Mouse (Mus musculus) heart, adult 2 months (tissue): ENCODE measurements around the gene Dnaaf3. TPM values are rescaled to one million over a fixed set of nuclear protein-coding genes. Genes with fewer than 3 reads are reported as not detected.
A peak's percentile ranks its signal among the peaks of the same experiment; 100 is the strongest.
"Not testable (repeated sequence)": the region's sequence is repeated elsewhere in the genome, so short reads cannot be mapped to it uniquely, and the experiment has no call there.

Source experiments
- DNase-seq, 2 experiments: peaks; one replicate each; pipeline ENCODE4 v3.0.0; 2021
- H3K27ac ChIP-seq: fragments of 200-600 bp; 2 replicates; pipeline ENCODE4 v1.8.1; 2022
- H3K27me3 ChIP-seq: fragments of 200-500 bp; 2 replicates; pipeline ENCODE4 v1.6.1; 2012; ENCODE audit warnings: mild to moderate bottlenecking, low read length, inconsistent platforms, mixed read lengths; ENCODE audit not compliant: control insufficient read depth, insufficient read depth
- H3K36me3 ChIP-seq: fragments of 200-500 bp; 2 replicates; pipeline ENCODE4 v1.6.1; 2012; ENCODE audit warnings: low read length, inconsistent platforms; ENCODE audit not compliant: control insufficient read depth, insufficient read depth
- H3K4me1 ChIP-seq: fragments of 200-500 bp; 2 replicates; pipeline ENCODE4 v1.6.1; 2011; ENCODE audit warnings: low read length; ENCODE audit not compliant: control insufficient read depth, insufficient read depth
- H3K4me3 ChIP-seq: fragments of 200-600 bp; 2 replicates; pipeline ENCODE4 v1.8.1; 2022
- H3K79me2 ChIP-seq: fragments of 200-500 bp; replicated peaks from 2 replicates; pipeline ENCODE4 v1.6.1; 2012; ENCODE audit warnings: mild to moderate bottlenecking, inconsistent platforms, low read length, moderate library complexity, mixed read lengths; ENCODE audit not compliant: control insufficient read depth, insufficient read depth
- H3K9ac ChIP-seq: fragments of 200-500 bp; 2 replicates; pipeline ENCODE4 v1.6.1; 2012; ENCODE audit warnings: low read depth, mild to moderate bottlenecking, control low read depth, inconsistent platforms, low read length, mixed read lengths
- CTCF ChIP-seq: fragments of 200-600 bp; IDR thresholded peaks from 2 replicates; pipeline ENCODE4 v1.8.1; 2022; ENCODE audit warnings: antibody characterized with exemption, mild to moderate bottlenecking, moderate library complexity
- EP300 ChIP-seq: fragments of 200-500 bp; IDR thresholded peaks from 2 replicates; pipeline ENCODE4 v1.6.1; 2011; ENCODE audit warnings: low read depth, low read length, control low read depth; ENCODE audit not compliant: insufficient read depth
- POLR2A ChIP-seq: fragments of 200-500 bp; IDR thresholded peaks from 2 replicates; pipeline ENCODE4 v1.6.1; 2011; ENCODE audit warnings: mild to moderate bottlenecking, low read depth, low read length, control low read depth; ENCODE audit not compliant: insufficient read depth
- WGBS: fragments of 180-500 bp; shearing (Covaris S2); methylation state at CpG from one replicate; pipeline ENCODE4 v1.1.7; 2018; 5-methylcytosine and 5-hydroxymethylcytosine counted together
- intact Hi-C: fragments of 180-260 bp; cut with DNase I; formaldehyde crosslinking; loops from one replicate; pipeline ENCODE4 v1.15.1; 2025
- polyA plus RNA-seq: library from polyadenylated mRNA; depleted of rRNA; stranded (reverse); fragments of >200 nt; gene quantifications from 2 replicates; pipeline ENCODE4 v1.2.3, GENCODE M21; 2012
- total RNA-seq, 2 experiments: library from RNA; stranded (reverse); gene quantifications; 2 replicates each; pipeline ENCODE4 v1.2.3; 2021

Dnaaf3 gene
- total and polyA plus RNA-seq, 3 experiments = 2.3 to 13.2 (median 2.7) TPM

GRCm38 (mm10) chr7:4537181-4537580 lies 4.9 kb upstream of the Dnaaf3 start:
- 52% methylated on average over 4 of the region's 4 CpGs for WGBS
- no peak overlapping the region for H3K9ac ChIP-seq

GRCm38 (mm10) chr7:4536369-4536768 lies 4.1 kb upstream of the Dnaaf3 start:
- 88% methylated on average over 4 of the region's 4 CpGs for WGBS
- Histone ChIP-seq H3K79me2 (no peaks in the 10 kb centered on the region), H3K27me3 (no peaks in the 10 kb centered on the region), H3K4me1 (no peaks in the 10 kb centered on the region), H3K4me3 (no peak overlapping the region), H3K36me3 (no peaks in the 10 kb centered on the region), H3K27ac (no peak overlapping the region), H3K9ac (no peak overlapping the region)
- no peak for DNase-seq
- TF ChIP-seq EP300 (no peak), CTCF (no peak), POLR2A (no peak)
- intact Hi-C loops = no loop called here

More at GRCm38 (mm10) chr7:4537181-4537580, 4.9 kb upstream of the Dnaaf3 start:
- intact Hi-C loops = no loop called here
- no peak for DNase-seq
- Histone ChIP-seq H3K4me1 (no peaks in the 10 kb centered on the region), H3K27me3 (no peaks in the 10 kb centered on the region), H3K79me2 (no peaks in the 10 kb centered on the region), H3K36me3 (no peaks in the 10 kb centered on the region), H3K4me3 (no peak overlapping the region), H3K27ac (no peak overlapping the region)
- TF ChIP-seq CTCF (no peak), POLR2A (no peak), EP300 (no peak)

GRCm38 (mm10) chr7:4530166-4530565 lies 2.1 kb downstream of the Dnaaf3 start:
- H3K36me3 ChIP-seq, intact Hi-C loops, H3K4me3 ChIP-seq, H3K9ac ChIP-seq, DNase-seq, H3K79me2 ChIP-seq, H3K27me3 ChIP-seq, H3K4me1 ChIP-seq, H3K27ac ChIP-seq: not testable (repeated sequence)
- WGBS = 59% methylated on average over 7 of the region's 8 CpGs

GRCm38 (mm10) chr7:4527302-4527689 lies 5.0 kb downstream of the Dnaaf3 start:
- Histone ChIP-seq H3K9ac (no peak overlapping the region), H3K79me2 (no peaks in the 10 kb centered on the region), H3K4me1 (peaks cover 2% of the 10 kb centered on the region; the same call in 1 of the 2 replicates), H3K36me3 (no peaks in the 10 kb centered on the region), H3K4me3 (no peak overlapping the region), H3K27ac (no peak overlapping the region), H3K27me3 (no peaks in the 10 kb centered on the region)
- intact Hi-C loops = no loop called here
- TF ChIP-seq POLR2A (no peak), CTCF (no peak), EP300 (no peak)
- no peak for DNase-seq
- WGBS = 55% methylated on average over 18 of the region's 18 CpGs

- Histone ChIP-seq H3K27ac (peak overlapping the region; percentile 64), H3K9ac (peak overlapping the region; percentile 64), H3K4me1 (peaks cover 2% of the 10 kb centered on the region; the same call in 1 of the 2 replicates), H3K27me3 (no peaks in the 10 kb centered on the region), H3K36me3 (no peaks in the 10 kb centered on the region), H3K79me2 (no peaks in the 10 kb centered on the region), H3K4me3 (peak overlapping the region; percentile 36)
- TF ChIP-seq EP300 (peak; percentile 66), POLR2A (peak; percentile 55; the same call in 1 of the 2 replicates), CTCF (peak; percentile 80)
- WGBS = 22% methylated on average over 40 of the region's 40 CpGs
- DNase-seq = peak; percentile 82 to 85
- intact Hi-C loops = no loop called here
Observed at GRCm38 (mm10) chr7:4526341-4527301, 5.6 kb downstream of the Dnaaf3 start.

- intact Hi-C loops = loop anchor here (2.0 kb wide), 1 partner anchor 92 kb away; no protein-coding TSS in a partner anchor
- H3K4me1 ChIP-seq, H3K27me3 ChIP-seq, H3K79me2 ChIP-seq, H3K36me3 ChIP-seq: not testable (repeated sequence)
- TF ChIP-seq CTCF = peak; percentile 80
- 0 out of 2 replicates have a peak, but pooled peaks have one; percentile 67 for TF ChIP-seq EP300
- DNase-seq = peak; percentile 59 to 61
- H3K9ac ChIP-seq = peak within 1 kb of the TSS; percentile 63
- peak within 1 kb of the TSS; percentile 10; the same call in 1 of the 2 replicates for H3K4me3 ChIP-seq
- WGBS = 60% methylated on average over 15 of the region's 15 CpGs
- peak within 1 kb of the TSS; percentile 98 for H3K27ac ChIP-seq
Observed at GRCm38 (mm10) chr7:4524212-4524922, 7.9 kb downstream of the Dnaaf3 start, which contains the start of gene Tnni3. Tnni3 (minus strand) TSS chr7:4524229.
